Mouse (Mus musculus) stomach, postnatal 0 days (tissue): ENCODE data around the gene Igf2.

ENCODE experiments used
- CTCF ChIP-seq: IDR thresholded peaks from 2 replicates; pipeline ENCODE4 v1.5.1; 2016; ENCODE audit warnings: antibody characterized with exemption, low read depth, mild to moderate bottlenecking, moderate library complexity
- EP300 ChIP-seq: optimal IDR thresholded peaks from 2 replicates; pipeline ENCODE3; 2016; ENCODE audit warnings: antibody characterized with exemption

- TF ChIP-seq CTCF (no peak), EP300 (no peak)
These were observed 6.0 kb downstream of the Igf2 start for GRCm38 (mm10) chr7:142660651-142660945.
